ENCODE assay signal across 11 mouse cellular contexts in the genomic region with DNA sequence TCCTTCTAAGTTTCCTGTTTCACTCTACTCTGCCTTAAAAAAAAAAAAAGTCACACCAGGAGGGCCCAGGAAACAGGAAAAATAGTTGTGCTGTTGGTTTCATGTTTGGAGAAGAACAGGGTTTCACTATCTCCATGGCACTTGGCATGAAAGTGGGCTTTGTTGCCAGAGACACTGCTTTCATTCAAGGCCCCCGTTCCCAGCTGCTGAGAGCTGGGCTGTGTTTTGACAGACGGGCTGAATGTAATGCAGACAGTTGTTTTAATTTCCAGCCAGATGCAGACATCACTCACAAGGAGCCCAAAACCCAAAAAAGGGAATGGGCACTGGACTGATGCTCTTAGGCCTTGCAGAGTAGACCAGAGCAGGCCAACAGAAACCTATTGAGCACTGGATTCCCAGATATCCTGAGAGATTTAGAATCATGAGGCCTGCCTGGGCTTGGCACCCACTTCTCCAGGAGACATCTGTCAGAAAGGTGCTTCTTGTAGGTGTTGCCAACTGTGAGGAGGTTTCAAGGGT.
DNase-seq lines count a peak whose midpoint lies in the region; ATAC-seq lines count a peak whose summit lies in the region.
"Had no signal": no experiment of that assay in that cellular context is flagged by ENCODE, and none has a peak within 500 bp of the region (broad histone marks: within the 10 kb centered on the region; RNA-seq: fewer than 3 reads in every experiment).

No protein-coding gene starts in this region.

- WGBS in forebrain, embryonic 12.5 days, result 30% methylated on average over 2 of the region's 2 CpGs
- WGBS in forebrain, embryonic 11.5 days, result 41% methylated on average over 2 of the region's 2 CpGs
- WGBS in lung, embryonic 15.5 days, result 22% methylated on average over 2 of the region's 2 CpGs
- 34% methylated on average over 2 of the region's 2 CpGs for WGBS in hindbrain, embryonic 12.5 days
- WGBS in midbrain, embryonic 15.5 days, result 29% methylated on average over 2 of the region's 2 CpGs

- no peak overlapping the region for H3K9ac ChIP-seq in forebrain, embryonic 12.5 days
- H3K9ac ChIP-seq in forebrain, embryonic 11.5 days (ENCODE audit: low read length), result no peak overlapping the region
- no peak overlapping the region for H3K9ac ChIP-seq in lung, embryonic 15.5 days
- no peak overlapping the region for H3K9ac ChIP-seq in hindbrain, embryonic 12.5 days
- no peak overlapping the region for H3K9ac ChIP-seq in midbrain, embryonic 15.5 days

- 0 out of 2 replicates have a peak overlapping the region, but pooled peaks have one; percentile 36 for H3K27ac ChIP-seq in forebrain, embryonic 12.5 days
- H3K27ac ChIP-seq in forebrain, embryonic 11.5 days (ENCODE audit: low read depth, low read length), result no peak overlapping the region
- H3K27ac ChIP-seq in lung, embryonic 15.5 days, result 0 out of 2 replicates have a peak overlapping the region, but pooled peaks have one; percentile 15
- H3K27ac ChIP-seq in hindbrain, embryonic 12.5 days, result peak overlapping the region; percentile 62
- H3K27ac ChIP-seq in midbrain, embryonic 15.5 days, result 0 out of 2 replicates have a peak overlapping the region, but pooled peaks have one; percentile 13
- H3K27ac ChIP-seq: macrophage had no signal

- DNase-seq in forebrain, embryonic 11.5 days (ENCODE audit: low spot score), result no peak
- DNase-seq in lung, postnatal 36 days, result no peak
- DNase-seq in urinary bladder, adult 18-20 months (ENCODE audit: low spot score in 2 of 2), result no peak
- DNase-seq in spleen, postnatal 14 days (ENCODE audit: low spot score in 2 of 2), result no peak
- DNase-seq: adrenal gland, postnatal 14 days; cerebellum, postnatal 36 days had no signal

- H3K4me2 ChIP-seq in forebrain, embryonic 12.5 days, result no peak overlapping the region
- no peak overlapping the region for H3K4me2 ChIP-seq in forebrain, embryonic 11.5 days (ENCODE audit: low read depth, low read length, severe bottlenecking)
- no peak overlapping the region for H3K4me2 ChIP-seq in lung, embryonic 15.5 days
- H3K4me2 ChIP-seq in hindbrain, embryonic 12.5 days (replicated peaks), result no peak overlapping the region
- no peak overlapping the region for H3K4me2 ChIP-seq in midbrain, embryonic 15.5 days

- ATAC-seq in forebrain, embryonic 12.5 days (ENCODE audit: low FRiP score), result no peak
- no peak for ATAC-seq in forebrain, embryonic 11.5 days (replicated peaks; ENCODE audit: low FRiP score)
- ATAC-seq in lung, embryonic 15.5 days (ENCODE audit: borderline replicate concordance, extremely low read depth, low FRiP score, low TSS enrichment), result no peak
- no peak for ATAC-seq in hindbrain, embryonic 12.5 days (ENCODE audit: low FRiP score)
- ATAC-seq in midbrain, embryonic 15.5 days (replicated peaks), result no peak

- H3K9me3 ChIP-seq in forebrain, embryonic 12.5 days, result no peaks in the 10 kb centered on the region
- no peaks in the 10 kb centered on the region for H3K9me3 ChIP-seq in forebrain, embryonic 11.5 days (ENCODE audit: control insufficient read depth, low read length)
- H3K9me3 ChIP-seq in lung, embryonic 15.5 days, result no peaks in the 10 kb centered on the region
- no peaks in the 10 kb centered on the region for H3K9me3 ChIP-seq in hindbrain, embryonic 12.5 days (replicated peaks)
- H3K9me3 ChIP-seq in midbrain, embryonic 15.5 days, result no peaks in the 10 kb centered on the region

- no peaks in the 10 kb centered on the region for H3K36me3 ChIP-seq in forebrain, embryonic 12.5 days (replicated peaks)
- H3K36me3 ChIP-seq in forebrain, embryonic 11.5 days (ENCODE audit: control insufficient read depth, insufficient read depth, low read length), result no peaks in the 10 kb centered on the region
- H3K36me3 ChIP-seq in lung, embryonic 15.5 days, result no peaks in the 10 kb centered on the region
- 0 out of 2 replicates have a peak, but pooled peaks cover 7% of the 10 kb centered on the region for H3K36me3 ChIP-seq in hindbrain, embryonic 12.5 days
- no peaks in the 10 kb centered on the region for H3K36me3 ChIP-seq in midbrain, embryonic 15.5 days (replicated peaks)

- peaks cover 54% of the 10 kb centered on the region for H3K4me1 ChIP-seq in forebrain, embryonic 12.5 days
- no peaks in the 10 kb centered on the region; the same call in 1 of the 2 replicates for H3K4me1 ChIP-seq in forebrain, embryonic 11.5 days (replicated peaks; ENCODE audit: control insufficient read depth, insufficient read depth, low read length)
- peaks cover 20% of the 10 kb centered on the region for H3K4me1 ChIP-seq in lung, embryonic 15.5 days
- peaks cover 54% of the 10 kb centered on the region for H3K4me1 ChIP-seq in hindbrain, embryonic 12.5 days
- peaks cover 28% of the 10 kb centered on the region for H3K4me1 ChIP-seq in midbrain, embryonic 15.5 days

- H3K27me3 ChIP-seq in forebrain, embryonic 12.5 days, result no peaks in the 10 kb centered on the region
- H3K27me3 ChIP-seq in forebrain, embryonic 11.5 days (ENCODE audit: control insufficient read depth, insufficient read depth, low read length), result no peaks in the 10 kb centered on the region
- H3K27me3 ChIP-seq in lung, embryonic 15.5 days, result no peaks in the 10 kb centered on the region
- H3K27me3 ChIP-seq in hindbrain, embryonic 12.5 days, result no peaks in the 10 kb centered on the region
- no peaks in the 10 kb centered on the region for H3K27me3 ChIP-seq in midbrain, embryonic 15.5 days (replicated peaks)

- H3K4me3 ChIP-seq in forebrain, embryonic 12.5 days (replicated peaks), result no peak overlapping the region
- H3K4me3 ChIP-seq in forebrain, embryonic 11.5 days (ENCODE audit: low read depth, low read length), result no peak overlapping the region
- H3K4me3 ChIP-seq in lung, embryonic 15.5 days, result no peak overlapping the region
- no peak overlapping the region for H3K4me3 ChIP-seq in hindbrain, embryonic 12.5 days
- H3K4me3 ChIP-seq in midbrain, embryonic 15.5 days, result no peak overlapping the region
